Mouse (Mus musculus): ENCODE results near the gene Zfp653. TPM values are rescaled to one million over a fixed set of nuclear protein-coding genes. Genes with fewer than 3 reads are reported as not detected.

Zfp653 gene
- total and polyA plus RNA-seq, 3 experiments = 9.0 to 11.4 (median 10.4) TPM

- Histone ChIP-seq H3K36me3 (replicated peaks in 1 of 2; ENCODE audit: control insufficient read depth in 1 of 2, insufficient read depth in 1 of 2, low read length in 1 of 2) (peaks cover 23 to 32% of the 10 kb centered on the region in 2 experiments), H3K27ac (ENCODE audit: insufficient read depth, low read depth) (no peak within 1 kb of the TSS; the same call in 1 of the 2 replicates), H3K27me3 (replicated peaks) (no peaks in the 10 kb centered on the region), H3K4me3 (replicated peaks in 1 of 3; ENCODE audit: low read depth in 2 of 3, low read length in 2 of 3, poor library complexity in 1 of 3) (peak within 1 kb of the TSS; percentile 80 to 89 (median 85)), H3K4me2 (ENCODE audit: insufficient read depth, low read depth, poor library complexity, severe bottlenecking) (peak within 1 kb of the TSS; percentile 95), H3K9me3 (replicated peaks; ENCODE audit: low read length) (peaks cover 3% of the 10 kb centered on the region), H3K79me2 (replicated peaks; ENCODE audit: control insufficient read depth, extremely low read depth, insufficient read depth, poor library complexity, severe bottlenecking) (peaks cover 16% of the 10 kb centered on the region), H3K9ac (ENCODE audit: insufficient read depth, low read depth) (peak within 1 kb of the TSS; percentile 86), H3K4me1 (ENCODE audit: control insufficient read depth in 1 of 2, insufficient read depth in 2 of 2) (peaks cover 9 to 41% of the 10 kb centered on the region in 2 experiments)
- no peak for TF ChIP-seq ZKSCAN1 (IDR thresholded peaks at IDR 0.05; ENCODE audit: borderline replicate concordance, low read depth, low read length)
- TF ChIP-seq POLR2A (IDR thresholded peaks at IDR 0.05; ENCODE audit: low read depth, low read length) = peak; percentile 92
- TF ChIP-seq MXI1 (IDR thresholded peaks at IDR 0.05; ENCODE audit: low read depth, low read length) = peak; percentile 81
- peak; percentile 85 for TF ChIP-seq HCFC1 (IDR thresholded peaks at IDR 0.05; ENCODE audit: low read depth, low read length)
- TF ChIP-seq IRF4 (IDR thresholded peaks at IDR 0.05; ENCODE audit: low read depth, low read length) = 0 out of 2 replicates have a peak, but pooled peaks have one; percentile 13
- no peak for TF ChIP-seq MAZ (IDR thresholded peaks at IDR 0.05; ENCODE audit: low read depth, low read length)
- TF ChIP-seq ZNF384 (IDR thresholded peaks at IDR 0.05; ENCODE audit: low read depth, low read length) = no peak
- TF ChIP-seq BHLHE40 (IDR thresholded peaks at IDR 0.05; ENCODE audit: low read depth, low read length) = no peak
- peak; percentile 89 for TF ChIP-seq TBP (conservative IDR thresholded peaks at IDR 0.05; ENCODE audit: low read depth, low read length)
- TF ChIP-seq NELFE (IDR thresholded peaks at IDR 0.05; ENCODE audit: low read depth, low read length) = peak; percentile 89
- no peak for TF ChIP-seq JUN (IDR thresholded peaks at IDR 0.05; ENCODE audit: insufficient read depth, low read depth, low read length)
- TF ChIP-seq MAFK (IDR thresholded peaks at IDR 0.05; ENCODE audit: insufficient replicate concordance, low read length) = no peak
- TF ChIP-seq POLR2AphosphoS2 (IDR thresholded peaks at IDR 0.05; ENCODE audit: low read depth, low read length) = peak; percentile 75
- no peak for TF ChIP-seq RAD21 (IDR thresholded peaks at IDR 0.05; ENCODE audit: low read depth, low read length)
- no peak for TF ChIP-seq ZC3H11A (IDR thresholded peaks at IDR 0.05; ENCODE audit: low read depth, low read length)
- TF ChIP-seq UBTF (IDR thresholded peaks at IDR 0.05; ENCODE audit: low read depth, low read length) = no peak
- TF ChIP-seq ELF1 (IDR thresholded peaks at IDR 0.05; ENCODE audit: low read depth, low read length) = peak; percentile 86
- no peak for TF ChIP-seq JUND (conservative IDR thresholded peaks at IDR 0.05; ENCODE audit: low read depth, low read length)
- peak; percentile 85; the same call in 1 of the 2 replicates for TF ChIP-seq KAT2A (IDR thresholded peaks at IDR 0.05; ENCODE audit: insufficient replicate concordance, low read length)
- peak; percentile 85 for TF ChIP-seq ZMIZ1 (IDR thresholded peaks at IDR 0.05; ENCODE audit: low read depth, low read length)
- no peak for TF ChIP-seq ETS1 (conservative IDR thresholded peaks at IDR 0.05; ENCODE audit: low read depth, low read length)
- no peak for TF ChIP-seq SMC3 (IDR thresholded peaks at IDR 0.05; ENCODE audit: low read depth, low read length)
- TF ChIP-seq CTCF (conservative IDR thresholded peaks at IDR 0.05 in 1 of 2, IDR thresholded peaks at IDR 0.05 in 1 of 2; ENCODE audit: low read depth in 2 of 2, low read length in 2 of 2) = no peak
- no peak for TF ChIP-seq EP300 (IDR thresholded peaks at IDR 0.05; ENCODE audit: low read length)
- peak; percentile 97 for TF ChIP-seq E2F4 (IDR thresholded peaks at IDR 0.05; ENCODE audit: insufficient replicate concordance, low read depth, low read length)
- peak; percentile 12; the same call in 1 of the 2 replicates for TF ChIP-seq MEF2A (IDR thresholded peaks at IDR 0.05; ENCODE audit: borderline replicate concordance, low read depth, low read length)
- TF ChIP-seq GABPA (IDR thresholded peaks at IDR 0.05; ENCODE audit: insufficient replicate concordance, low read depth, low read length) = no peak; the same call in 1 of the 2 replicates
- no peak for TF ChIP-seq USF2 (conservative IDR thresholded peaks at IDR 0.05; ENCODE audit: low read depth, low read length)
- TF ChIP-seq TCF12 (IDR thresholded peaks at IDR 0.05; ENCODE audit: low read depth, low read length) = peak; percentile 82
- peak; percentile 89 for TF ChIP-seq SIN3A (IDR thresholded peaks at IDR 0.05; ENCODE audit: low read length)
- peak; percentile 63; the same call in 1 of the 2 replicates for TF ChIP-seq CHD2 (IDR thresholded peaks at IDR 0.05; ENCODE audit: low read length)
- TF ChIP-seq CHD1 (IDR thresholded peaks at IDR 0.05; ENCODE audit: low read depth, low read length) = no peak
- peak; percentile 67; the same call in 1 of the 2 replicates for TF ChIP-seq MAX (IDR thresholded peaks at IDR 0.05; ENCODE audit: low read length)
- peak; percentile 98 for TF ChIP-seq NRF1 (IDR thresholded peaks at IDR 0.05; ENCODE audit: low read depth, low read length)
- TF ChIP-seq PAX5 (IDR thresholded peaks at IDR 0.05; ENCODE audit: low read length) = no peak
- TF ChIP-seq MYC (IDR thresholded peaks at IDR 0.05; ENCODE audit: low read depth, low read length) = peak; percentile 63; the same call in 1 of the 2 replicates
- TF ChIP-seq RCOR1 (conservative IDR thresholded peaks at IDR 0.05; ENCODE audit: low read depth, low read length) = no peak
- no peak for TF ChIP-seq USF1 (IDR thresholded peaks at IDR 0.05; ENCODE audit: low read depth, low read length)
- peak; percentile 98 for DNase-seq (ENCODE audit: extremely low read depth)
- dilution Hi-C loops (cut with MboI; ENCODE audit: extremely low pct_ligation_motif_present, extremely low pct_unique_long_range_greater_than_20kb, low sequenced_read_pairs) (no loop called here), in situ Hi-C loops (cut with MboI; ENCODE audit: low pct_ligation_motif_present, low pct_unique_long_range_greater_than_20kb, low sequenced_read_pairs) (loop anchor here (5.0 kb wide), 1 partner anchor 45 kb away; the partner anchor contains the start of genes Gm49318 and Zfp653)
Measured at GRCm38 (mm10) chr9:22116740-22117426, 45.7 kb upstream of the Zfp653 start, which contains the start of gene Elof1. Gene Elof1 (minus strand): TSS chr9:22117172.
